Mouse (Mus musculus) urinary bladder, adult 18-20 months (tissue): ENCODE measurements at regions not wholly inside any gene's neighbourhood (a gene's known extent, or its start where the extent isn't known, plus 50 kb on each side); places are given as distances from the start of the nearest gene placed in this dataset.
"Not testable (repeated sequence)": the region's sequence is repeated elsewhere in the genome, so short reads cannot be mapped to it uniquely, and the experiment has no call there.

ENCODE experiments used
- DNase-seq, 2 experiments: peaks; one replicate each; pipeline ENCODE4 v3.0.0; 2022; ENCODE audit warnings: low spot score in 2 of 2, mixed read lengths in 2 of 2

DNA sequence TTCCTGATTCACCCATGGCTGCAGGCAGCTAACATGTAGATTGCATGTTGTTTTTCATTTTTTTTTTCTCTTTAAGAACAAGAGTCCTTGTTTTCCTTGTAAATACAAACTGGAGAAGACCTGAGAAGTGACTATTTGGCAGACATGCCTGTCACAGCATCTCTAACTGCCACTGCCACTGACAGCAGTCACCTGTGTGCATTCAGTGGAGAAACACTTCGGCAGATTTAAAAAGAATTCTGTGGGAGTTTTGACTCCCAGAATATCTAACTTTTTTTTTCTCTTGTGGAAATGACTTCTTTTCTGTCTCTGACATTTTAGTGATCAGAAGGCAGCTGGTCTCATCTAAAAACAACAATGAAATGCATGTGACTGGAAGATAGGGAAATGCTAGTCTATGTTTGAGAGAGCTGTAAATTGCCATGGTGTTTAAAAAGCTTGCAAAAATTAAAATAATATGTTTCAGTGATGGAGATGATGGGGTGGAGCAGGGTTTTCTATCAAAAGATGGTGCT lies 526.0 kb upstream of the Agtr1b start:
- no peak for DNase-seq

DNA sequence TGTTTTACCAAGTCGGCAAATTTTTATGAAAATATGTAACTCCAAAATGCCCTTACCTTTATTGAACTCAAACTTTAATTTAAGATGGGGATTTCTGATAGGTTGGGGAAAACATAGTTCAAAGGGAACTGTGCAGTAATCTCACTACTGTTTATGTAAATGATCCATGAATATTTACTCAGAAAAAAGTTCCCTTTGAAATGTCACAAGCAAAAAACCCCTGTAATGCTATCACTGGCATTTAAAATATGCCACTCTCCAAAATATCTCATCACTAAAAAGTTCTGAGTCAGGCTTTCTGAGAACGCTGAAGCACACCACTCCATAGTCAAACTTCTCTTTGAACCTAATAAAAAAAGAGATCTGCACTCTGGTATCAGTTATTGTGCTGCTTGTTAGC lies 497.3 kb upstream of the Agtr1b start:
- DNase-seq, result no peak

DNA sequence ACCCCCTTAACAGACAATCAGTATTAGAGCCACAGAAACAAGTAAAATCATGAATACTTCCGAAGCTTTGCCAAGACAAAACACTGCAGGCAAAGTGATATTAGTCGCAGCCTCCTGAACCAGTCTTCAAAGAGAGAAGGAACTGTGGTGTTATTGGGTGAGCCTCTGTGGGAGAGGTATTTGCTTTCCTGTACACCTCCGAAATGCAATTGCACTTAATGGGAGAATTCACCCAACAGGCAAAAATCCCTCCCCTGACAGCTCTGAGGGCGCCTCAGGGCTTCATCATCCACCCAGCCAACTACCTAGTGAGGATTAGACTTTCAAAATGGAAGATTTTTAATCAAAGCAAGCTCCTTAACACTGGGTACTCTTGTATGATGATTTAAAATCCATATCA lies 464.1 kb upstream of the Agtr1b start:
- no peak for DNase-seq

DNA sequence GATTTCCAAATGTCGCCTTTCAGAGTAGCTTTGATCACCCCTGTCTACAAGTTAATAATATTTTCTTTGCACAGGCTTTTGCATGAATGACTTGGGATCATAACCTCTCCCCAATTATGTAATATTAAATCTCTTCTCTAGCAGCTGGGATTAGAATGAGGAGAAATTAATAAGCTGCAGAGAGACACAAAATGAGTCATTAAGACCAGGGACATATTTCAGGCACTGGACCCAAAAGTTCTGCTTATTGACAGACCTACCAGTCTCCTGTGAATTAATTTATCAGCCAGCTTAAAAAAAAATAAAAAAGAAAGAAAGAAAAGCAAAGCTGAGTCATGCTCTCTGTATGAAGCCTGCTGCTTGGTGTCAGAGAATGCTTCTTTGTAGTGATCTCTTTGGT lies 462.4 kb upstream of the Agtr1b start:
- no peak for DNase-seq

DNA sequence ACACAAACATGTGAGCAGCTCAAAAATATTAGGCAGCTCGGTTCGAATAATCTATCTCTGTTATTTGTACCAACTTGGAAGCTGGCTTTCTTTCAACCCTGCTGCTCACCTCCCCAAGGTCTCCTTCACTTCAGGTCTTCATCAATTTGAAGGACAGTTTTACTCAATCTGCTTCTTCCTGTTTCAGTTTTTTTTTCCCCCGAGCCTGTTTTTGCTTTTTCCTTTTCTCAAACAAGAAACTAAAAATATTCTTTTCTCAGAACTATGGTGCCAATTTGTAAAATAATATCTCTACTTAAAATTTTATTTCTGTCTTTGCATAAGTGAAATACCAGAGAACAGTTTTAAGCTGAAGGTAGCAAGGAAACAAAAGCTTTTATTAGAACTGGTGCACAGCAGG lies 461.8 kb upstream of the Agtr1b start:
- DNase-seq, result no peak

DNA sequence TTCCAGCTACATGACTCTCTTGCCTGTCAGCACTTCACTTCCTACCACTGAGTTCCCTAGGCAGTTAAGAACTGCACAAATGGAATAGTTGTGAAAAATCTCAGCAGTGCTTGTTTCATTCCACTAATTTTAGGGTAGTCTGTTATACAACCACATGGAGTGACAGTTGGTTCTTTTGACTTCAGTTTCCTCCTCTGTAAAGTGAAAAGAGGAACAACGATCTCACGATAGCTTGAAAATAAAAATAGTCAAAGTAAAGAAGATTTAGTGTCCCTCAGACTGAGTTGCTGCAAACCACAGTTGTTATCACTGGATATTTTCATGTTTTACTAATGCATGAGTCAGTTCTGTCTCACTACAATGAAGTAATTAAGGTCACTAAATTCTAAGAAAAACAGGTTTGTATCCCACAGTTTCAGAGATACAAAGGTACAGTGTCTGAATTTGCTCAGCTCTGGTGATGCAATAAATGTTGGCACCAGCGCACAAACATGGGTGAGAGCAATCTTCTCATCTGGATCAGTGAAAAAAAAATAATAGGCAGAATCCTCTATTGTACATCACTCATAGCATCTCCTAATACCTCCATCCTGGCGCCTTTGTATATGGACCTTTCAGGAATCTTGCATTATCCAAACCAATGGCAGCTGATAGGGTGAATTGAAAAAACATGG lies 458.8 kb upstream of the Agtr1b start:
- no peak for DNase-seq

DNA sequence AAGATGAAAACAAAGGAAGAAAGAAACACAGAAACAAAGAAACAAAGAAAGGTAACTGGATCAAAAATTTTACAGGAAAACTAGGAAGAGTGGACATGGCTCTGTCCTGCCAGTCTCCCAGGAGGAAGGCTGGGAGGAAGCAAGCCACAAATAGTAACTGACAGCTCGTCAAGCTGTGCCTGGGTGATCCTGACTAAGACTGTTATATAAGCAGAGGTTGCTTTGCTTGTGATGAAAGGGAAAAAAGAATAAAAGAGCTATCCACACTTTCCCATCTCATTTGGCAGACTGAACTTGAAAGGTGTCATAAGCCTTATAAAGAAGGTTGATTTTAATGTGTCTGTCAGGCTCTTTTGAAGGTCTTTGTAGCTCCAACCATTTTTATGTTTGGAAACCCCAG lies 455.2 kb upstream of the Agtr1b start:
- DNase-seq, result no peak

DNA sequence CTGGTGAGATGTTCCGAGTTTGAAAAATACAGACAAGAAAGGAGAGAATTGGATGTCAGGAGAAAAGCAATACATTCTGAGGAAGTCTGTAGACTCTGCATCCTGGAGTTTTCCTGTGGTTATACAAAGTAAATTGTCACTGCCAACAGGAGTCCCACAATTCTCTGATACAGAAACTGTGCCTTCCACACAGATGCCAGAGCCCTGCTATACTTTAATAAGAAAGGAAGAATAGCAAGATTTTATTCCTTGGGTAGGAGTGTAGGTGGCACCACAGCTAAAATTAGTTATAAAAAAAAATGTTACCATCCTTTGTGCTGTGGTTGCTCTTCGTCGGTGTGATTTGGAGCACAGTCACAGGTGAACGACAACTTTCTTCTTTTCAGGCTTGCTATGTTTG lies 454.7 kb upstream of the Agtr1b start:
- DNase-seq, result no peak

DNA sequence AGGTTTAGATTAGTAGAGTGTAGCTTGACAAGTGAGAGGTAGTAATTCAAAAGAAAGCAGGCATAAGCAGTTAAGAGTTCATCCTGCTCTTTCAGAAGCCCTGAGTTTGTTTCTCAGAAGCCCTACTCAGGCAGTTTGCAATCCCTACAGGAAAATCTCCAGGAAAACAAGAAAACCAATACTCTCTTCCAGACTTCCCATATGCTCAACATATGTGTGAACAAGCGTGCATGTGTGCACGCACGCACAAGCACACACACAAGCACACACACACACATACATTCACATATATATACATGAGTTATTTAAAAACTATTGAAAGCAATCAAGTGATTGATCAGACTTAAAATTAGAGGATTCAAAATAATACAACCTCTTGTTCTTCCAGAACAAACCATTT lies 453.1 kb upstream of the Agtr1b start:
- no peak for DNase-seq

DNA sequence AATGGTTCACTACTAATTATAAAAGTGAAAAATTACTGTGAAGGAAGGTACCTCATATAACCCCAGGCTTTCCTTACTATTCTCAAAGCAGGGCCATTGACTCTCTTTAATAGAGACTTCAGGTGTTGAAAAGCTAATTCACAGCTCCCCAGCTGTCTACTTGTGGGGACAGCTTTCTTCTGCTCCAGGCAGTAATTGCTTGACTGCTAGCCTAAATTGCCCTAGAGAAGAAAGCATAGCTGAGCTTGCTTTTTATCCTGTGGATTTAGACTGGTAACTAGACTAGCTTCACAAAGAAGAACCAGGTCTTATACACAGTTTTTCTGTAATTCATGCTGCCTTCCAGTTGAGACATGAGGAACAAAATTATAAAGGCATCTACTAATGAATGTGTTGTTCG lies 452.6 kb upstream of the Agtr1b start:
- no peak for DNase-seq

DNA sequence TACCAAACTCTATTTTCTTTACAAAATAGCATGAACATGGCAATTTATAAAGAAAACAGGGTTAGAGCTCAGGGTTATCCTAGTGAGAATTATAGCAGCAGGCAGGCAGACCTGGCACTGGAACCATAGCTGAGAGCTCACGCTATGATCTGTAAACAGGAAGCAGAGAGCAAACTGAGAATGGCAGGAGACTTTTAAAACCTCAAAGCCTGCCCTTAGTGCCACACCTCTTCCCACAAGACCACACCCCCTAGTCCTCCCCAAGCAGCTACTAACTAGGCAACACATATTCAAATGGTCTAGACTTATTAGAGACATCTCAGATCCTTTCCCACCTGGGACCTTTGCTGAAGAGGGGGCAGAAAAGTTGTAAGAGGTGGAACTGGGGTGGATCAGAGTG lies 449.6 kb upstream of the Agtr1b start:
- no peak for DNase-seq

DNA sequence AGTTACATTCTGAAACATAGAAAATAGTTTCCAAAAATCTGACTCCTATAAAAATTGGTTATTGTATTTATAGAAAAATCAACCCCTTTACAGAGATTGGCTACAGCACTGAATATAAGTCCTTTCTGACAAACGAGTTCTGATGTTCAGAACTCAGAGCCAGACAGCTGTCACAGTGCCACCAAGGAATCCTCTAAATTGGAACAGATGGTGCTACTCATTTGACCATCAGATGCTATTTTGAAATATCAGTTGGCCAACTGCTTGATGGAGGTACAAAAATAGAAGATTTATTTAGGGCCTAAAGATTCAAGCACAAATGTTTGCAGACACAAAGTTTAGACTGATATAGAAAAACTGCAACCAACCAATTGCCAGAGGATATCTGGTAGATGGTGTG lies 427.3 kb upstream of the Agtr1b start:
- no peak for DNase-seq

DNA sequence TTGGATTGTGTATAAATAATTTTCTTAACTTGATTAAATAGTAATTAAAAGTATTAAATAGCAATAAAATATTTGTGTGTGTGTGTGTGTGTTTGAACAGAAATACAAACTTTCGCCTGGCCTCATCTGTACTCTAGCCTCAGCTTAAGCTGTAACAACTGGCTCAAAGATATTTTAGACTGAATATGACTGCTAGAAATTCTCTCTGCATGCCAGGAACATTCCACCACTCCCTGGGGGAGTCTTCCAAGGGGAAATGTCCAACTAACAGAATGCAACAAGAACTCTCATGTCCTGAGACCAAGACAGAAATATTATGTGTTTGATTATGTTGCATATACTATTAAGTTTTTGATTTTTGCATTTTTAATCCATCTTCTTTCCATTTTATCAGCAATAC lies 425.5 kb upstream of the Agtr1b start:
- DNase-seq, result peak in 1 of 2 experiments; percentile 0

DNA sequence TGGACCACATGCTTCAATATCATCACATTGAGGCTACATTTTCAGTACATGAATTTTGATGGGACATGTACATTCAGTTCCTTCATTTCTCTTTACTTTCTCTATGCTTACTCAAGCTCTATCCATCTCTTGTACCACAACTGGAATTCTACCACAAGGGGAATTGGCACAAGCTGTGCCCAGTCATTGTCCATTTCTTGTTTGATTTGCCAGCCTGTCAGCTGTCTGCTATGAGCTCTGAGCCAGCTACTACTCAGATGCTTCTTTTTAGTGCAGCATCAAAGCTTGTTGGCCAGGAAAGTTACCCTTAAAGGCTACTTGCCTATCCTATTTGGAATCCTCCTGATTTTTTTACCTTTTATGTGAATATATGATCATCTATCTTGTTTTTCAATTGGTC lies 410.9 kb upstream of the Agtr1b start:
- no peak for DNase-seq

DNA sequence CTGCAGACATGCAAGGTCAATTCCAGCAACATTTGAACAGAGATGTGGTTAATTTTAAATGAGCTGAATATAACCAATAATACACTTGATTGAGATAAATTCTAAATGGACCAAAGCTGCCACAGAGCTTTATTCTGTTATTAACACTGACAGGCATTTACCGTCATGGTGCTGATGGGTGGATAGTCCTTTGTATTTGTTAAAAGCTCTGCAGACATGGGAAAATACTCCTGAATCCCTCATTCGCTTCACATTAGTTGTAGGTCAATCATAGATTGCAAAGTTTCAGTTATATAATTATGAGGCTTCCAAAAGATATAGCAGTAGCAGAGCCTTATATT lies 410.0 kb upstream of the Agtr1b start:
- DNase-seq, result no peak

DNA sequence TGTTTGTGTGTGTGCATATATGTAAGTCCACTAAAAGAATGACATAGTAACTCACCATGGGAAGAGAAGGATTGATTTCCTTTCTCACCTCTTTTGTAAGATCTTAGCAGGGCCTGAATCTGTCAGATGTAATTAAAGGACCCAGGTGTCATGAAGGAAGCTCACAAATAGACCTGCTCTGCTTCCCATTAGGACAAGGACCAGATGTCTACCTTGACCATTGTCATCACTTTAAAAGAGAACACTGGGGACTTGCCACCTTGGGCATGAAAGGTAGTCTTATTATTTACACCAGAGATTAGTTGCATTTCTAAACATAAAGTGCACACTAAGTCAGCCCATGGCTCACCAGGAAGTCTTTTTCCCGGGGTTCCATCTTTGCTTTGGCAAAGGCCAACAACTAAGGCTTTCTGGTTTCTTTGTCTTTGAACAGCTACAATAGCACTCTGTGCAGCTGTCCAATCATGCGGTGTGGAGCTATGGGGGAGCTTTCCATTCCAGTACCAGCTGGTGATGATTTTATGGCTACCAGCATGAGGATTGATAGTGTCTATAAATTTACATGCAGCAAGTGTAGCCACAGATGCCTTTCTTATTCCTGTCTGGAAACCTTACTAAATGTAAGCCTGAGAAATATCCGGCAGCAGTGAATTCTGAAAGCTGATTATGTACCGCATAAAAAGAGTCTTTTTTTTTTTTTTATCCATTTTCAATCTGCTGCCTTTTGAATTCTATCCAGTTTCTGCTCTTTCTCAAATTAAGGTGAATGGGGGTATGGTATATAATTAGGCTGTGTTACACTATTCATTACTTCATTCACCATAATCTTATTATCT lies 409.4 kb upstream of the Agtr1b start:
- DNase-seq, result no peak

DNA sequence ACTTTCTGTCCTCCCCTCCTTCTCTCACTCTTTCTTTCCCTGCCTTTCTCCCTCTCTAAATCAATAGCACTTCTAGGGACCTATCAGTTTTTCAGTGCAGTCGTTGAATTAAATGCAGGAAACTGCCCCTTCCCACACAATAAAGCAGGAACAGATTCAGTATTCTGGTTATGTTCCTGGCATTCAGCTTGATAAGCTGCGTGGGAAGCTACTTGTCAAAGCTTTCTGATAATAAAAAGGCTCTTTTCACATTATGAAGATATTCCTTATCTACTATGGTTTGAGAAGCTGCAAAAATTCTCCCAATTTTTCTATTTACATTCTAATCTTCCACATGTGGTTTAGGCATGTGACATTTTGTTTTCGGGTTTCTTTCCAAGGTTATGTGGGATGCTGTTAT lies 367.3 kb upstream of the Agtr1b start:
- no peak for DNase-seq

DNA sequence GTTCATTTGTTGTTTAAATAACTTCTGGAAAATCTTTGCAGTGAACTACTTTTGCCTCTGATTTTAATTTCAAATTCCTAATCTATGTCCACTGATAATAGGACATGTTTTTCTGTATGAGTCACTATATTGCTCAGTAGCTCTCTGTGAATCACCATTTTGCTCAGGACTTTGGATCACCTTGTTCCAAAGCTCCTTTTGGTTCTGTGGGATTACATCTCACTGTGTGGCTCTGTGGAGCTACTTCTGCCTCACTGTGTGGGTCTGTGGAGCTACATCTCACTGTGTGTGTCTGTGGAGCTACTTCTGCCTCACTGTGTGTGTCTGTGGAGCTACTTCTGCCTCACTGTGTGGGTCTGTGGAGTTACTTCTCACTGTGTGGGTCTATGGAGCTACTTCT lies 365.0 kb upstream of the Agtr1b start:
- no peak for DNase-seq

DNA sequence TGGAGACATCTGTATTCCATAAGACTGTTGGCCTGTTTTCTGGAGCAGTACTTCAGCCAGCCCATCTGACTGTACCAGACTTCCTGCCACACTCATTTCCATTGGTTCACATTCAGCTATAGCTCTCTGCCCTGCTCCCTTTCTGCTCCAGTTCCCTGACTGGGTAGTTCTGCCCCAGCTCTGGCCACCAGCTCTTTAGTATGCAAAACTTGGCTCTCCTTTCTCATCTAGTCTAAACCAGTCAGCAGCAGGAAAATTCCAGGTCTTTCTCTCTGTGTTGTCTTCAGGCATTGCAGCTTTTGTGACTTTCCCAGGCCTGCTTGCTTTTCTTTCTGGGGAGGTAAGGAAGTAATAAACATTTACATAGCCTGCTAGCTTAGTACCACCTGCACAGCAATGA lies 363.5 kb upstream of the Agtr1b start:
- no peak for DNase-seq

DNA sequence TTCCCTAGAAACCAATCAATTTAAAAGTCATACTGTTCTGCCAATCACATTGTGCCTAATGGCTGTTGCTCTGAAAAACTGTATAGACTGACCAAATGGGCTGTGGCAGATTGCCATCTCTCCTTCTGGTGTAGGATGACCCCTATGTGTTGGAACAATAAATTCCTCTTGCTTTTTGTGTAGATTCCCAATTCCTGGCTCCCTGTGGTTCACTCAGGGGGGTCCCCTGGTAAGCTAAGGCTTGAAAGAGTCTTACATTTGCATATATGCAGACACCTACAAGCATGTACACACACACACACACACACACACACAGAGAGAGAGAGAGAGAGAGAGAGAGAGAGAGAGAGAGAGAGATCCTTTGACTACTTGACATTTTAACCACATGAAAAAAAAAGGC lies 362.8 kb upstream of the Agtr1b start:
- not testable (repeated sequence) for DNase-seq

DNA sequence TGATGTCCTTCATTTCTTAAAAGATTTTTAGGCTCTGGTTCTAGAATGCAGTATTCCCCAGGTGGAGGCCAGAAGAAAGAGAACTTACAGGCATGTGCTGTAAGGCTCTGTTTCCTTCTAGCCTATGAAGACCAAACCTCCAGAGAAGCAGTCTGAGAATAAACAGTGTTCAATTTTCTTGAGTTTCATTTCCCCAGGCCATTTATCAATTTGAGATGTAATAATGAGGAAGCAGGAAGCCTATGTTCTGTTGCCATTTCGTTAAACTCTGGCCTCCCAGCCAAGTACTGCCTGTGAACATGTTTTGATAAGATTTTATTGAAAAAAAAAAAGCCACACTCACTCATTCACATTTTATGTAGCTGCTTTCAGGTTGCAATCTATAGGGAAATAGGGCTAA lies 347.7 kb upstream of the Agtr1b start:
- no peak for DNase-seq

DNA sequence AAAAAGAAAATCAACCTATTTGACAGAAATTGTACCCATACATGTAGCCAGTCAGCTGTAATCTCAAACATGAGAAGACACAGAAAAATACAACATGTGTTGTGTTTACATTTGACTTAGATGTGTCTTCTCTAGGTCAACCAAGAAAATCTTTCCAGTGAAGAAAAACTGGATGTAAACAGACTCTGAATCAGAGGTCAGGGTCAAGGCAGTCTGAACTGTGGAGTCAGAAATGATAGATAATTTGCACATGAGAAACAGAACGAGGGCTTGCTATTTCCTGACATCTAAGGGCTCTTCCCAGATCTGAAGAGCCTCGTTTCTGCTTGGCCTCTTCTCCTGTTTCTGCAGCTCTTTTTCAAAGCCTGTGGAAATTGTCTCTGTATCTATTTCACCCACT lies 342.7 kb upstream of the Agtr1b start:
- no peak for DNase-seq

DNA sequence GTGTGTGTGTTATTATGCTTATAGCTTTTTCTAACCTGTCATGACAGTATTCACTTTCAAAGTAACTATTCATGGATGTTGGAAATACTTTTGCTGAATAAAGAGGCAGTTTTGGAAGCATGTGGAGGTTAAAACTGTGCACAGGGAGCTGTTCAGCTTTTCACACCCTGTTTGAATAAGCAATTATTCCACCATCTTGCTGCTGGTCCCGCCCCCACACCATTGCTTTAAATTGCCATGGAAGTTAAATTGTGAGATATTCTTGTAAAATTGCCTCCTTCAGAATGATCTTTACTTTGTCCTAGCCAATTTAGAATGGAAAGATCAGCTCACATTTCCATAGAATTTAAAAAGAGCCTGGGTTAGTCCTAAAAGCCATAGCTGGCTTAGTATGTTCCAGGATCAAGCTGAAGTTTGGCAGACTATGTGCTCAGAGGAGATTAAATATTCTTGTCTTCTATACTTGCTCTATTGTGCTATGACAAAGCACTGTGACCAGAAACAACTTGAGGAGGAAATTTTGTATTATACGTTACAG lies 328.4 kb upstream of the Agtr1b start:
- DNase-seq, result no peak
